Mouse (Mus musculus) small intestine, adult 2 months (tissue): ENCODE results near the gene Angptl6.

Experiments
- CTCF ChIP-seq: fragments of 200-500 bp; IDR thresholded peaks from 2 replicates; pipeline ENCODE4 v1.5.1; 2012; ENCODE audit warnings: low read depth, mild to moderate bottlenecking, control low read depth, inconsistent platforms, low read length, moderate library complexity, mixed read lengths; ENCODE audit not compliant: insufficient replicate concordance, insufficient read length; ENCODE audit errors: extremely low read depth
- POLR2A ChIP-seq: fragments of 200-500 bp; IDR thresholded peaks from 2 replicates; pipeline ENCODE4 v1.6.1; 2012; ENCODE audit warnings: low read depth, mild to moderate bottlenecking, control low read depth, inconsistent platforms, low read length, moderate library complexity

GRCm38 (mm10) chr9:20898511-20899073 is 19.1 kb upstream of the Angptl6 start, which contains the start of gene Eif3g:
- TF ChIP-seq CTCF: peak; percentile 94
- peak; percentile 56 for TF ChIP-seq POLR2A
